Mouse (Mus musculus): ENCODE measurements around the gene Exoc6b.

Gene Exoc6b

GRCm38 (mm10) chr6:84742227-84742626 lies 327.1 kb downstream of the Exoc6b start:
- in situ Hi-C loops (cut with MboI; ENCODE audit: low sequenced_read_pairs), result no loop called here

GRCm38 (mm10) chr6:84736942-84737341 lies 332.4 kb downstream of the Exoc6b start:
- in situ Hi-C loops (cut with MboI; ENCODE audit: low sequenced_read_pairs), result no loop called here

- in situ Hi-C loops (cut with MboI; ENCODE audit: low sequenced_read_pairs), result no loop called here
These were observed 342.4 kb downstream of the Exoc6b start for GRCm38 (mm10) chr6:84726876-84727275.

- in situ Hi-C loops (cut with MboI; ENCODE audit: low sequenced_read_pairs), result no loop called here
These were observed 356.1 kb downstream of the Exoc6b start for GRCm38 (mm10) chr6:84713171-84713570.

GRCm38 (mm10) chr6:84710831-84711230 lies 358.5 kb downstream of the Exoc6b start:
- in situ Hi-C loops (cut with MboI; ENCODE audit: low sequenced_read_pairs), result no loop called here

GRCm38 (mm10) chr6:84708631-84709030 lies 360.7 kb downstream of the Exoc6b start:
- in situ Hi-C loops (cut with MboI; ENCODE audit: low sequenced_read_pairs), result no loop called here

- in situ Hi-C loops (cut with MboI; ENCODE audit: low sequenced_read_pairs), result no loop called here
These were observed 369.7 kb downstream of the Exoc6b start for GRCm38 (mm10) chr6:84699579-84699978.

GRCm38 (mm10) chr6:84698288-84698673 lies 371.0 kb downstream of the Exoc6b start:
- in situ Hi-C loops (cut with MboI; ENCODE audit: low sequenced_read_pairs), result no loop called here

GRCm38 (mm10) chr6:84697474-84698287 lies 371.6 kb downstream of the Exoc6b start:
- in situ Hi-C loops (cut with MboI; ENCODE audit: low sequenced_read_pairs), result no loop called here

GRCm38 (mm10) chr6:84693844-84694243 lies 375.5 kb downstream of the Exoc6b start:
- in situ Hi-C loops (cut with MboI; ENCODE audit: low sequenced_read_pairs), result no loop called here

- in situ Hi-C loops (cut with MboI; ENCODE audit: low sequenced_read_pairs), result no loop called here
These were observed 376.1 kb downstream of the Exoc6b start for GRCm38 (mm10) chr6:84693204-84693603.

- in situ Hi-C loops (cut with MboI; ENCODE audit: low sequenced_read_pairs), result no loop called here
These were observed 377.4 kb downstream of the Exoc6b start for GRCm38 (mm10) chr6:84691907-84692306.

GRCm38 (mm10) chr6:84677770-84678169 lies 391.5 kb downstream of the Exoc6b start:
- in situ Hi-C loops (cut with MboI; ENCODE audit: low sequenced_read_pairs), result no loop called here

GRCm38 (mm10) chr6:84674936-84675335 lies 394.4 kb downstream of the Exoc6b start:
- in situ Hi-C loops (cut with MboI; ENCODE audit: low sequenced_read_pairs), result no loop called here

- in situ Hi-C loops (cut with MboI; ENCODE audit: low sequenced_read_pairs), result no loop called here
These were observed 395.2 kb downstream of the Exoc6b start for GRCm38 (mm10) chr6:84674136-84674535.

GRCm38 (mm10) chr6:84661451-84662112 lies 407.7 kb downstream of the Exoc6b start:
- in situ Hi-C loops (cut with MboI; ENCODE audit: low sequenced_read_pairs), result no loop called here

GRCm38 (mm10) chr6:84660982-84661381 lies 408.3 kb downstream of the Exoc6b start:
- in situ Hi-C loops (cut with MboI; ENCODE audit: low sequenced_read_pairs), result no loop called here

GRCm38 (mm10) chr6:84657091-84657490 lies 412.2 kb downstream of the Exoc6b start:
- in situ Hi-C loops (cut with MboI; ENCODE audit: low sequenced_read_pairs), result no loop called here

- in situ Hi-C loops (cut with MboI; ENCODE audit: low sequenced_read_pairs), result no loop called here
These were observed 412.6 kb downstream of the Exoc6b start for GRCm38 (mm10) chr6:84656680-84657079.

- in situ Hi-C loops (cut with MboI; ENCODE audit: low sequenced_read_pairs), result no loop called here
These were observed 417.4 kb downstream of the Exoc6b start for GRCm38 (mm10) chr6:84651902-84652301.

- in situ Hi-C loops (cut with MboI; ENCODE audit: low sequenced_read_pairs), result no loop called here
These were observed 422.1 kb downstream of the Exoc6b start for GRCm38 (mm10) chr6:84647197-84647596.

- in situ Hi-C loops (cut with MboI; ENCODE audit: low sequenced_read_pairs), result no loop called here
These were observed 422.6 kb downstream of the Exoc6b start for GRCm38 (mm10) chr6:84646696-84647095.
